8 mouse cellular contexts compared by ENCODE assay signal in the genomic region with DNA sequence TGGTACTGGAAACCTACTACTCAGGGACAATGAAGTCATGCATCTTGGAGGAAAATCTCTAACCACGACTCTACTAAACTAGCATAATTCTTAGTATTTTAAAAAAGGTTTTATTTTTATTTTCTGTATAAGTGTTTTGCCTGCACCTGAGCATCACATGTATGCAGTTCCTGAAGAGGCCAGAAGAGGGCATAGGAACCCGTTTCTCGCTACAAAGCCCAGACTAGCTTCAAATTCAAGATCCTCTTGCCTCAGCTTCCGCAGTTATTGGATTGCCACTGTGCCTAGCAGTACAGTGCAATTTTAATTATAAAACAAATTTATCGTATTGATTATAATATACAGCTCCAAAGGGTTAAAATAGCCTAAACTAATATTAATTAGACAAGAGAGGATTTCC. TPM values are rescaled to one million over a fixed set of nuclear protein-coding genes. Genes with fewer than 3 reads are reported as not detected.
DNase-seq lines count a peak whose midpoint lies in the region; ATAC-seq lines count a peak whose summit lies in the region.

No protein-coding gene starts in this region.

- 18% methylated on average over 5 of the region's 5 CpGs for WGBS in midbrain, embryonic 14.5 days
- 16% methylated on average over 5 of the region's 5 CpGs for WGBS in midbrain, embryonic 13.5 days
- 15% methylated on average over 5 of the region's 5 CpGs for WGBS in hindbrain, embryonic 14.5 days

- no peaks in the 10 kb centered on the region for H3K9me3 ChIP-seq in midbrain, embryonic 14.5 days (ENCODE audit: control insufficient read depth, low read length)
- no peaks in the 10 kb centered on the region for H3K9me3 ChIP-seq in midbrain, embryonic 13.5 days
- H3K9me3 ChIP-seq in hindbrain, embryonic 14.5 days (ENCODE audit: control insufficient read depth, low read length): no peaks in the 10 kb centered on the region

- H3K27me3 ChIP-seq in midbrain, embryonic 14.5 days (ENCODE audit: control insufficient read depth, insufficient read depth, low read length): no peaks in the 10 kb centered on the region
- no peaks in the 10 kb centered on the region for H3K27me3 ChIP-seq in midbrain, embryonic 13.5 days
- H3K27me3 ChIP-seq in hindbrain, embryonic 14.5 days (ENCODE audit: control insufficient read depth, insufficient read depth, low read length): no peaks in the 10 kb centered on the region

- H3K9ac ChIP-seq in midbrain, embryonic 14.5 days (replicated peaks; ENCODE audit: low read length): no peak overlapping the region
- no peak overlapping the region for H3K9ac ChIP-seq in midbrain, embryonic 13.5 days (replicated peaks)
- H3K9ac ChIP-seq in hindbrain, embryonic 14.5 days: no peak overlapping the region

- ATAC-seq in cerebellum, adult (ENCODE audit: insufficient number of reproducible peaks, low FRiP score, low TSS enrichment): no peak
- no peak for ATAC-seq in midbrain, embryonic 14.5 days (ENCODE audit: low FRiP score, low TSS enrichment)
- no peak for ATAC-seq in midbrain, embryonic 13.5 days
- no peak for ATAC-seq in hindbrain, embryonic 14.5 days (ENCODE audit: low FRiP score)

- H3K4me2 ChIP-seq in midbrain, embryonic 14.5 days (ENCODE audit: low read length): no peak overlapping the region
- no peak overlapping the region for H3K4me2 ChIP-seq in midbrain, embryonic 13.5 days (replicated peaks)
- H3K4me2 ChIP-seq in hindbrain, embryonic 14.5 days (replicated peaks): no peak overlapping the region

- peak; percentile 49 to 61 for DNase-seq in cerebellum, postnatal 10 days
- peak; percentile 77 for DNase-seq in midbrain, embryonic 14.5 days
- peak; percentile 39 for DNase-seq in c-Kit-positive CD71-negative TER-119-negative erythroid progenitor cells, embryonic 14.5 days (ENCODE audit: low read depth)
- peak; percentile 67 for DNase-seq in hindbrain, embryonic 14.5 days (ENCODE audit: low spot score)
- peak; percentile 17 for DNase-seq in lung, postnatal 25 days (ENCODE audit: low spot score)
- DNase-seq in thymus, postnatal 4 days: peak; percentile 65

- H3K4me3 ChIP-seq in midbrain, embryonic 14.5 days (replicated peaks; ENCODE audit: low read depth, low read length): no peak overlapping the region
- H3K4me3 ChIP-seq in midbrain, embryonic 13.5 days (replicated peaks): no peak overlapping the region
- no peak overlapping the region for H3K4me3 ChIP-seq in hindbrain, embryonic 14.5 days (replicated peaks; ENCODE audit: low read length)

- H3K4me1 ChIP-seq in midbrain, embryonic 14.5 days (ENCODE audit: control insufficient read depth, insufficient read depth, low read length): no peaks in the 10 kb centered on the region
- no peaks in the 10 kb centered on the region for H3K4me1 ChIP-seq in midbrain, embryonic 13.5 days (replicated peaks)
- no peaks in the 10 kb centered on the region for H3K4me1 ChIP-seq in hindbrain, embryonic 14.5 days (replicated peaks; ENCODE audit: control insufficient read depth, insufficient read depth, low read length)

- H3K36me3 ChIP-seq in midbrain, embryonic 14.5 days (ENCODE audit: control insufficient read depth, insufficient read depth, low read length): peaks cover 20% of the 10 kb centered on the region
- peaks cover 18% of the 10 kb centered on the region for H3K36me3 ChIP-seq in midbrain, embryonic 13.5 days
- H3K36me3 ChIP-seq in hindbrain, embryonic 14.5 days (replicated peaks; ENCODE audit: control insufficient read depth, insufficient read depth): peaks cover 28% of the 10 kb centered on the region

- no peak overlapping the region for H3K27ac ChIP-seq in midbrain, embryonic 14.5 days (replicated peaks; ENCODE audit: low read depth, low read length)
- no peak overlapping the region for H3K27ac ChIP-seq in midbrain, embryonic 13.5 days
- H3K27ac ChIP-seq in hindbrain, embryonic 14.5 days: no peak overlapping the region

RNA-seq across cellular contexts. Expression of a gene that starts 31.0 kb away (rescaled TPM):
- 25.4 and 40.0 TPM in 2 replicates for polyA plus RNA-seq in midbrain, embryonic 14.5 days (2014; fragmentation: Nextera tagmentation; extraction: Ambion mirVana)
- polyA plus RNA-seq in midbrain, embryonic 13.5 days (2015; fragmentation: Nextera tagmentation; extraction: Ambion mirVana): 25.6 and 27.6 TPM in 2 replicates
- polyA plus RNA-seq in hindbrain, embryonic 14.5 days (2014; fragmentation: Nextera tagmentation; extraction: Ambion mirVana): 37.3 and 37.7 TPM in 2 replicates

RNA-seq across cellular contexts. Expression of a gene that starts 31.6 kb away (rescaled TPM):
- polyA plus RNA-seq in midbrain, embryonic 14.5 days (2014; fragmentation: Nextera tagmentation; extraction: Ambion mirVana): 140 and 157 TPM in 2 replicates
- polyA plus RNA-seq in midbrain, embryonic 13.5 days (2015; fragmentation: Nextera tagmentation; extraction: Ambion mirVana): 128 and 129 TPM in 2 replicates
- polyA plus RNA-seq in hindbrain, embryonic 14.5 days (2014; fragmentation: Nextera tagmentation; extraction: Ambion mirVana): 147 and 159 TPM in 2 replicates

Comparison
In these comparisons a context has a peak if more than half of its experiments do, and no peak if none do; other contexts are left out.
1. DNase-seq: peak in every context shown above with its lines; median percentile 77 in midbrain, embryonic 14.5 days; 67 in hindbrain, embryonic 14.5 days; 65 in thymus, postnatal 4 days; 55 in cerebellum, postnatal 10 days; 39 in c-Kit-positive CD71-negative TER-119-negative erythroid progenitor cells, embryonic 14.5 days; 17 in lung, postnatal 25 days.